Comparison of ENCODE assay signal across 11 mouse cellular contexts in the genomic region with DNA sequence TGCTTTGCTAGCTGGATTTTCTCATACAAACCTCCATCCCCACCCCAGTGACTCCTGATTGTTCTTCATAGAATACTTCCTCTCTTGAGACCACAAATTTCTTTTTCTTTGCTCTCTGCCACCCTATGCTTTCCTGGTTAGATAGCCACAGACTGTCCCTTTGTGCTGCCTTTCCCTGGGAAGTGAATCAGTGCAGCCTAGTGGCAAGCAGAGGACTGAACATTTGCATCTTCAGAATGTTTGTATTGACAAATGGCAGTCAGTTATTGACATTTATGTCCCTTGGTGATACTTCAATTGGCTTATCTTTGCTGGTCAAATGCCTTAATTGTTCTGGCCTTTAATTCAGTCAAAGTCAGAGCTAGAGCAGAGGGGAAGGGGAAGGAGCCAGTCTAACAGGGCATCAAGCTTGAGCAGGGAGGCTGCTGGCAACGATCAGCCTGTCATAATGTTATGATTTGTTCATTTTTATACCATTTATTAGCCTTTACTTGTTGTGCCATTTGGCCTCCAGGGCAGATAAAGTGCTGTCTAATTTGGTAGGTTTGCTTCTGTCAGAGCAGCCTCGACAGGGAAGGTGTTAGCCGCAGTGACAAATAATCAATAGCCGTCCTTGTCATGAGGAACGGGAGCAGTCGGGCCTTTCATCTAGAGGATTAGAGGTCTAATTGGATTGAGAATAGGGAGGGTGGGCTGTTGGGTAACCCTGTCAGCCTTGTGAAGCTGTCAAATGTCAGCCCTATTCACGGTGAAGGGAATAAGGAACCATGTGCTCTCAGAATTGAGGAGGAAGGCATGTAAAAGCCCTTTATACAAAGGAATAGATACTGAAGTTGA. TPM values are rescaled to one million over a fixed set of nuclear protein-coding genes. Genes with fewer than 3 reads are reported as not detected.
A peak's percentile ranks its signal among the peaks of the same experiment; 100 is the strongest.
DNase-seq lines count a peak whose midpoint lies in the region; ATAC-seq lines count a peak whose summit lies in the region.
"Had no signal": no experiment of that assay in that cellular context is flagged by ENCODE, and none has a peak within 500 bp of the region (broad histone marks: within the 10 kb centered on the region; RNA-seq: fewer than 3 reads in every experiment).

No protein-coding gene starts in this region.

- H3K27me3 ChIP-seq in neural tube, embryonic 11.5 days (ENCODE audit: control insufficient read depth, insufficient read depth, low read length): no peaks in the 10 kb centered on the region
- H3K27me3 ChIP-seq in forebrain, embryonic 14.5 days (replicated peaks; ENCODE audit: control insufficient read depth, insufficient read depth, low read length): no peaks in the 10 kb centered on the region
- H3K27me3 ChIP-seq in midbrain, embryonic 11.5 days (ENCODE audit: control insufficient read depth, insufficient read depth, low read length): no peaks in the 10 kb centered on the region; the same call in 1 of the 2 replicates
- H3K27me3 ChIP-seq: heart, embryonic 13.5 days; megakaryocyte, embryonic 14.5 days had no signal

- peak; percentile 18 for DNase-seq in neural tube, embryonic 11.5 days (ENCODE audit: low spot score)
- DNase-seq in neural tube, embryonic 10.5 days (ENCODE audit: extremely low spot score, low spot score): no peak
- DNase-seq in forebrain, embryonic 14.5 days (ENCODE audit: low spot score): peak; percentile 73
- DNase-seq in midbrain, embryonic 11.5 days (ENCODE audit: low spot score, missing footprints): peak; percentile 90
- DNase-seq in thymus, postnatal 25 days: no peak
- DNase-seq in ovary, adult 18-20 months (ENCODE audit: low spot score): no peak
- no peak for DNase-seq in kidney, adult 8-10 months
- DNase-seq: lung, adult 18-20 months had no signal

- no peaks in the 10 kb centered on the region for H3K36me3 ChIP-seq in neural tube, embryonic 11.5 days (ENCODE audit: control insufficient read depth, insufficient read depth, low read length)
- no peaks in the 10 kb centered on the region for H3K36me3 ChIP-seq in forebrain, embryonic 14.5 days (ENCODE audit: control insufficient read depth, insufficient read depth, low read length)
- no peaks in the 10 kb centered on the region for H3K36me3 ChIP-seq in midbrain, embryonic 11.5 days (ENCODE audit: control insufficient read depth, insufficient read depth, low read length)
- H3K36me3 ChIP-seq: heart, embryonic 13.5 days had no signal

- no peak overlapping the region for H3K4me3 ChIP-seq in neural tube, embryonic 11.5 days (ENCODE audit: low read depth, low read length)
- H3K4me3 ChIP-seq in forebrain, embryonic 14.5 days (ENCODE audit: low read depth, low read length): no peak overlapping the region
- no peak overlapping the region for H3K4me3 ChIP-seq in midbrain, embryonic 11.5 days (ENCODE audit: low read depth, low read length)
- H3K4me3 ChIP-seq: heart, embryonic 13.5 days; megakaryocyte, embryonic 14.5 days had no signal

- WGBS in neural tube, embryonic 11.5 days: 29% methylated on average over 7 of the region's 7 CpGs
- 2% methylated on average over 7 of the region's 7 CpGs for WGBS in forebrain, embryonic 14.5 days
- 5% methylated on average over 7 of the region's 7 CpGs for WGBS in midbrain, embryonic 11.5 days

- H3K9me3 ChIP-seq in neural tube, embryonic 11.5 days (ENCODE audit: control insufficient read depth, low read length): no peaks in the 10 kb centered on the region
- no peaks in the 10 kb centered on the region for H3K9me3 ChIP-seq in forebrain, embryonic 14.5 days (replicated peaks; ENCODE audit: control insufficient read depth, low read length)
- no peaks in the 10 kb centered on the region for H3K9me3 ChIP-seq in midbrain, embryonic 11.5 days (ENCODE audit: control insufficient read depth, low read length)
- H3K9me3 ChIP-seq: heart, embryonic 13.5 days; megakaryocyte, embryonic 14.5 days had no signal

- ATAC-seq in neural tube, embryonic 11.5 days (ENCODE audit: insufficient read depth, low FRiP score, low TSS enrichment): no peak
- ATAC-seq in forebrain, embryonic 14.5 days: peak; percentile 86
- peak; percentile 95 for ATAC-seq in midbrain, embryonic 11.5 days (ENCODE audit: low FRiP score)

- no peaks in the 10 kb centered on the region for H3K4me1 ChIP-seq in neural tube, embryonic 11.5 days (ENCODE audit: control insufficient read depth, insufficient read depth, low read length)
- peaks cover 4% of the 10 kb centered on the region; the same call in 1 of the 2 replicates for H3K4me1 ChIP-seq in forebrain, embryonic 14.5 days (ENCODE audit: control insufficient read depth, insufficient read depth, low read length)
- peaks cover 5% of the 10 kb centered on the region for H3K4me1 ChIP-seq in midbrain, embryonic 11.5 days (ENCODE audit: control insufficient read depth, insufficient read depth, low read length)
- H3K4me1 ChIP-seq: heart, embryonic 13.5 days had no signal

- no peak overlapping the region for H3K9ac ChIP-seq in neural tube, embryonic 11.5 days (ENCODE audit: low read length)
- H3K9ac ChIP-seq in forebrain, embryonic 14.5 days (ENCODE audit: low read length): no peak overlapping the region
- H3K9ac ChIP-seq in midbrain, embryonic 11.5 days (ENCODE audit: low read length): no peak overlapping the region
- H3K9ac ChIP-seq: heart, embryonic 13.5 days had no signal

- H3K27ac ChIP-seq in neural tube, embryonic 11.5 days (ENCODE audit: low read depth, low read length): no peak overlapping the region
- H3K27ac ChIP-seq in forebrain, embryonic 14.5 days (ENCODE audit: low read depth, low read length): no peak overlapping the region
- H3K27ac ChIP-seq in midbrain, embryonic 11.5 days (ENCODE audit: low read depth, low read length): no peak overlapping the region
- H3K27ac ChIP-seq: heart, embryonic 13.5 days; kidney, postnatal 0 days had no signal

- H3K4me2 ChIP-seq in neural tube, embryonic 11.5 days (ENCODE audit: low read depth): no peak overlapping the region
- 0 out of 2 replicates have a peak overlapping the region, but pooled peaks have one; percentile 2 for H3K4me2 ChIP-seq in forebrain, embryonic 14.5 days (ENCODE audit: low read length)
- no peak overlapping the region for H3K4me2 ChIP-seq in midbrain, embryonic 11.5 days
- H3K4me2 ChIP-seq: heart, embryonic 13.5 days had no signal

RNA-seq across cellular contexts. Expression of gene Invs, which starts 55.6 kb away (rescaled TPM):
- 4.3 and 6.1 TPM in 2 replicates for polyA plus RNA-seq in neural tube, embryonic 11.5 days (2014; fragmentation: Nextera tagmentation; extraction: Ambion mirVana)
- 3.1 and 3.6 TPM in 2 replicates for polyA plus RNA-seq in forebrain, embryonic 14.5 days (2014; fragmentation: Nextera tagmentation; extraction: Ambion mirVana)
- polyA plus RNA-seq in midbrain, embryonic 11.5 days (2014; fragmentation: Nextera tagmentation; extraction: Ambion mirVana): 5.5 and 7.8 TPM in 2 replicates

RNA-seq across cellular contexts. Expression of gene Erp44, which starts 55.8 kb away (rescaled TPM):
- 69.8 and 70.0 TPM in 2 replicates for polyA plus RNA-seq in neural tube, embryonic 11.5 days (2014; fragmentation: Nextera tagmentation; extraction: Ambion mirVana)
- 58.3 and 65.0 TPM in 2 replicates for polyA plus RNA-seq in forebrain, embryonic 14.5 days (2014; fragmentation: Nextera tagmentation; extraction: Ambion mirVana)
- 70.8 and 83.6 TPM in 2 replicates for polyA plus RNA-seq in midbrain, embryonic 11.5 days (2014; fragmentation: Nextera tagmentation; extraction: Ambion mirVana)

Comparison
In these comparisons a context has a peak if more than half of its experiments do, and no peak if none do; other contexts are left out.
1. DNase-seq: peak in neural tube, embryonic 11.5 days (single experiment), forebrain, embryonic 14.5 days (single experiment) and midbrain, embryonic 11.5 days (single experiment); none in neural tube, embryonic 10.5 days (single experiment), thymus, postnatal 25 days (single experiment), ovary, adult 18-20 months (single experiment) and kidney, adult 8-10 months (0 of 2).